Comparison of ENCODE assay signal across 11 mouse cellular contexts in genomic region chr8:120342847-120343548, GRCm38 (mm10).
DNase-seq lines count a peak whose midpoint lies in the region; ATAC-seq and TF ChIP-seq lines count a peak whose summit lies in the region.
"Had no signal": no experiment of that assay in that cellular context is flagged by ENCODE, and none has a peak within 500 bp of the region (broad histone marks: within the 10 kb centered on the region; RNA-seq: fewer than 3 reads in every experiment).

No protein-coding gene starts in this region.

- no peak for ATAC-seq in forebrain, postnatal 0 days
- peak; percentile 1; the same call in 1 of the 2 replicates for ATAC-seq in megakaryocyte progenitor cell, adult 5-6 weeks (replicated peaks; ENCODE audit: poor library complexity)
- no peak for ATAC-seq in intestine, embryonic 15.5 days
- ATAC-seq: CD4-positive, CD25-positive, alpha-beta regulatory T cell, adult 4 months had no signal

- no peaks in the 10 kb centered on the region for H3K9me3 ChIP-seq in forebrain, postnatal 0 days (ENCODE audit: low read length)
- no peaks in the 10 kb centered on the region for H3K9me3 ChIP-seq in intestine, embryonic 15.5 days
- H3K9me3 ChIP-seq: kidney, embryonic 15.5 days had no signal

- H3K4me1 ChIP-seq in forebrain, postnatal 0 days (ENCODE audit: insufficient read depth) = peaks cover 17% of the 10 kb centered on the region
- peaks cover 8% of the 10 kb centered on the region; the same call in 1 of the 2 replicates for H3K4me1 ChIP-seq in intestine, embryonic 15.5 days (replicated peaks)

- 25% methylated on average over 7 of the region's 7 CpGs for WGBS in forebrain, postnatal 0 days
- WGBS in intestine, embryonic 15.5 days = 73% methylated on average over 7 of the region's 7 CpGs

- H3K27me3 ChIP-seq in forebrain, postnatal 0 days (ENCODE audit: insufficient read depth, low read length) = no peaks in the 10 kb centered on the region
- no peaks in the 10 kb centered on the region for H3K27me3 ChIP-seq in intestine, embryonic 15.5 days (replicated peaks)
- H3K27me3 ChIP-seq: kidney, embryonic 15.5 days had no signal

- no peak for TF ChIP-seq CTCF in brain, embryonic 14.5 days (IDR thresholded peaks at IDR 0.05; ENCODE audit: borderline replicate concordance, extremely low read depth, insufficient read depth, insufficient read length)
- no peak for TF ChIP-seq CTCF in forebrain, postnatal 0 days (IDR thresholded peaks at IDR 0.05; ENCODE audit: low read depth)

- no peaks in the 10 kb centered on the region for H3K36me3 ChIP-seq in forebrain, postnatal 0 days (ENCODE audit: insufficient read depth)
- H3K36me3 ChIP-seq in intestine, embryonic 15.5 days = no peaks in the 10 kb centered on the region
- H3K36me3 ChIP-seq: kidney, embryonic 15.5 days had no signal

- peak; percentile 38 to 53 for DNase-seq in kidney, postnatal 4 days
- no peak for DNase-seq in kidney, postnatal 25 days
- peak; percentile 94 for DNase-seq in brain, embryonic 14.5 days (ENCODE audit: low read depth)
- DNase-seq in forebrain, postnatal 0 days = peak; percentile 62
- DNase-seq in urinary bladder, postnatal 14 days (ENCODE audit: low spot score) = no peak
- DNase-seq in c-Kit-positive CD71-positive TER-119-positive erythroid progenitor cells, embryonic 14.5 days (ENCODE audit: low spot score) = no peak
- DNase-seq: embryo, embryonic 11 days had no signal

- no peak overlapping the region for H3K4me3 ChIP-seq in forebrain, postnatal 0 days (ENCODE audit: low read depth, low read length)
- no peak overlapping the region for H3K4me3 ChIP-seq in intestine, embryonic 15.5 days (replicated peaks)
- H3K4me3 ChIP-seq: kidney, embryonic 15.5 days had no signal

- no peak overlapping the region for H3K4me2 ChIP-seq in forebrain, postnatal 0 days (ENCODE audit: low read depth)
- no peak overlapping the region for H3K4me2 ChIP-seq in intestine, embryonic 15.5 days (replicated peaks)
- H3K4me2 ChIP-seq: kidney, embryonic 15.5 days had no signal

- no peak for TF ChIP-seq POLR2A in brain, embryonic 14.5 days (IDR thresholded peaks at IDR 0.05; ENCODE audit: borderline replicate concordance, extremely low read depth, insufficient read depth, insufficient read length, poor library complexity, severe bottlenecking)

- H3K9ac ChIP-seq in forebrain, postnatal 0 days = no peak overlapping the region
- no peak overlapping the region for H3K9ac ChIP-seq in intestine, embryonic 15.5 days
- H3K9ac ChIP-seq: kidney, embryonic 15.5 days had no signal

- H3K27ac ChIP-seq in forebrain, postnatal 0 days (ENCODE audit: low read depth, low read length) = no peak overlapping the region; the same call in 1 of the 2 replicates
- H3K27ac ChIP-seq in intestine, embryonic 15.5 days = no peak overlapping the region
- H3K27ac ChIP-seq: kidney, embryonic 15.5 days had no signal

Comparison
In these comparisons a context has a peak if more than half of its experiments do, and no peak if none do; other contexts are left out.
1. DNase-seq: peak in kidney, postnatal 4 days (2 of 2), brain, embryonic 14.5 days (single experiment) and forebrain, postnatal 0 days (single experiment); none in kidney, postnatal 25 days (0 of 2), urinary bladder, postnatal 14 days (single experiment) and c-Kit-positive CD71-positive TER-119-positive erythroid progenitor cells, embryonic 14.5 days (single experiment).